Mouse (Mus musculus) limb, embryonic 14.5 days (tissue): ENCODE data around the gene Acot11. TPM values are rescaled to one million over a fixed set of nuclear protein-coding genes. Genes with fewer than 3 reads are reported as not detected.
"Not testable (repeated sequence)": the region's sequence is repeated elsewhere in the genome, so short reads cannot be mapped to it uniquely, and the experiment has no call there.

Experiments
- ATAC-seq: fragments of 200-750 bp; cut with Nextera tagmentation; 2 replicates; pipeline ENCODE4 v1.8.0; 2017; ENCODE audit warnings: low read depth, moderate number of reproducible peaks, moderate TSS enrichment; ENCODE audit not compliant: low FRiP score
- DNase-seq: peaks from one replicate; pipeline ENCODE4 v3.0.0-alpha.2; 2015; ENCODE audit warnings: low spot score
- H3K27ac ChIP-seq: fragments of 300-500 bp; sonication (generic); replicated peaks from 2 replicates; pipeline ENCODE4 v1.5.1; 2014; ENCODE audit warnings: low read depth, mild to moderate bottlenecking, low read length, moderate library complexity, mixed read lengths
- H3K27me3 ChIP-seq: fragments of 300-500 bp; sonication (generic); 2 replicates; pipeline ENCODE4 v1.6.1; 2014; ENCODE audit warnings: low read length, mixed read lengths; ENCODE audit not compliant: control insufficient read depth, insufficient read depth
- H3K36me3 ChIP-seq: fragments of 300-500 bp; sonication (generic); 2 replicates; pipeline ENCODE4 v1.6.1; 2014; ENCODE audit warnings: mild to moderate bottlenecking, low read length, moderate library complexity, mixed read lengths; ENCODE audit not compliant: control insufficient read depth, insufficient read depth
- H3K4me1 ChIP-seq: fragments of 300-500 bp; sonication (generic); 2 replicates; pipeline ENCODE4 v1.6.1; 2014; ENCODE audit warnings: antibody characterized with exemption, low read length, mixed read lengths; ENCODE audit not compliant: control insufficient read depth, insufficient read depth
- H3K4me2 ChIP-seq: fragments of 300-500 bp; sonication (generic); replicated peaks from 2 replicates; pipeline ENCODE4 v1.6.1; 2014; ENCODE audit warnings: low read depth, mild to moderate bottlenecking, low read length, moderate library complexity; ENCODE audit not compliant: severe bottlenecking
- H3K4me3 ChIP-seq: fragments of 300-500 bp; sonication (generic); replicated peaks from 2 replicates; pipeline ENCODE4 v1.5.1; 2014; ENCODE audit warnings: low read length
- H3K9ac ChIP-seq: fragments of 300-500 bp; sonication (generic); 2 replicates; pipeline ENCODE4 v1.6.1; 2014; ENCODE audit warnings: mild to moderate bottlenecking, low read depth, low read length, moderate library complexity; ENCODE audit not compliant: severe bottlenecking
- H3K9me3 ChIP-seq: fragments of 300-500 bp; sonication (generic); 2 replicates; pipeline ENCODE4 v1.6.1; 2016; ENCODE audit warnings: low read length; ENCODE audit not compliant: control insufficient read depth
- POLR2A ChIP-seq: fragments of 200-500 bp; IDR thresholded peaks from 2 replicates; pipeline ENCODE4 v1.8.0; 2012; ENCODE audit warnings: inconsistent platforms, mild to moderate bottlenecking, moderate library complexity, borderline replicate concordance; ENCODE audit not compliant: insufficient read depth, insufficient read length; ENCODE audit errors: extremely low read depth
- WGBS: fragments of 180-500 bp; shearing (Covaris S2); extraction: QIAGEN DNeasy Blood & Tissue Kit; methylation state at CpG from one replicate; pipeline ENCODE4 v1.1.7; 2014; 5-methylcytosine and 5-hydroxymethylcytosine counted together
- polyA plus RNA-seq, 2 experiments: library from polyadenylated mRNA; depleted of rRNA in 1 of 2; stranded (reverse) in 1 of 2; unstranded in 1 of 2; fragments of >200 nt; fragmentation: Nextera tagmentation in 1 of 2; extraction: Ambion mirVana in 1 of 2; gene quantifications; 2 replicates each; pipeline versions ENCODE4 v1.2.1 to v1.2.3; 2012 to 2014

The Acot11 gene
- polyA plus RNA-seq, 2 experiments, result 4.3 to 6.1 TPM

- Histone ChIP-seq H3K4me1 (no peaks in the 10 kb centered on the region), H3K27me3 (no peaks in the 10 kb centered on the region), H3K9me3 (no peaks in the 10 kb centered on the region), H3K4me3 (no peak overlapping the region), H3K4me2 (no peak overlapping the region), H3K36me3 (no peaks in the 10 kb centered on the region), H3K27ac (no peak overlapping the region), H3K9ac (no peak overlapping the region)
- no peak for DNase-seq
- 91% methylated on average over 6 of the region's 6 CpGs for WGBS
- no peak for TF ChIP-seq POLR2A
- no peak for ATAC-seq
Measured at GRCm38 (mm10) chr4:106751726-106752125, 53.1 kb downstream of the Acot11 start.

GRCm38 (mm10) chr4:106749699-106750098 is 55.1 kb downstream of the Acot11 start:
- DNase-seq (peak; percentile 69), ATAC-seq (peak; percentile 76)
- H3K4me3 ChIP-seq, result no peak overlapping the region; the same call in 1 of the 2 replicates
- H3K4me1 ChIP-seq, result no peaks in the 10 kb centered on the region
- peak overlapping the region; percentile 12; the same call in 1 of the 2 replicates for H3K9ac ChIP-seq
- H3K27ac ChIP-seq, result 0 out of 2 replicates have a peak overlapping the region, but pooled peaks have one; percentile 5
- under 1% methylated on average over 7 of the region's 7 CpGs for WGBS
- no peaks in the 10 kb centered on the region for H3K9me3 ChIP-seq
- H3K27me3 ChIP-seq, result no peaks in the 10 kb centered on the region
- no peak for TF ChIP-seq POLR2A
- H3K36me3 ChIP-seq, result no peaks in the 10 kb centered on the region
- peak overlapping the region; percentile 20 for H3K4me2 ChIP-seq

GRCm38 (mm10) chr4:106747001-106747580 is 57.7 kb downstream of the Acot11 start:
- ATAC-seq (no peak; the same call in 1 of the 2 replicates), DNase-seq (no peak)
- no peak for TF ChIP-seq POLR2A
- Histone ChIP-seq H3K4me3 (no peak overlapping the region), H3K4me2 (no peak overlapping the region), H3K27me3 (no peaks in the 10 kb centered on the region), H3K36me3 (no peaks in the 10 kb centered on the region), H3K4me1 (no peaks in the 10 kb centered on the region), H3K9me3 (no peaks in the 10 kb centered on the region), H3K27ac (no peak overlapping the region), H3K9ac (no peak overlapping the region)
- 71% methylated on average over 1 of the region's 1 CpGs for WGBS

- no peak overlapping the region for H3K9ac ChIP-seq
- DNase-seq (no peak), ATAC-seq (no peak)
- no peak overlapping the region for H3K4me3 ChIP-seq
- no peaks in the 10 kb centered on the region for H3K9me3 ChIP-seq
- no peak overlapping the region for H3K27ac ChIP-seq
- H3K36me3 ChIP-seq, result no peaks in the 10 kb centered on the region
- no peaks in the 10 kb centered on the region for H3K27me3 ChIP-seq
- TF ChIP-seq POLR2A, result no peak
- no peaks in the 10 kb centered on the region for H3K4me1 ChIP-seq
- H3K4me2 ChIP-seq, result no peak overlapping the region
- 84% methylated on average over 7 of the region's 7 CpGs for WGBS
Measured at GRCm38 (mm10) chr4:106745862-106746261, 58.9 kb downstream of the Acot11 start.

GRCm38 (mm10) chr4:106737904-106738303 is 66.9 kb downstream of the Acot11 start:
- H3K4me2 ChIP-seq, result no peak overlapping the region
- no peak overlapping the region for H3K9ac ChIP-seq
- ATAC-seq, result no peak
- no peaks in the 10 kb centered on the region for H3K4me1 ChIP-seq
- H3K36me3 ChIP-seq, result no peaks in the 10 kb centered on the region
- H3K27ac ChIP-seq, result no peak overlapping the region
- 63% methylated on average over 3 of the region's 3 CpGs for WGBS
- TF ChIP-seq POLR2A, result no peak
- H3K27me3 ChIP-seq, result no peaks in the 10 kb centered on the region
- no peak for DNase-seq
- H3K9me3 ChIP-seq, result no peaks in the 10 kb centered on the region
- H3K4me3 ChIP-seq, result no peak overlapping the region

GRCm38 (mm10) chr4:106736884-106737283 is 67.9 kb downstream of the Acot11 start:
- 25% methylated on average over 1 of the region's 1 CpGs for WGBS
- ATAC-seq, H3K9me3 ChIP-seq, H3K9ac ChIP-seq, H3K27me3 ChIP-seq, H3K4me3 ChIP-seq, H3K36me3 ChIP-seq, DNase-seq, H3K27ac ChIP-seq, H3K4me1 ChIP-seq, H3K4me2 ChIP-seq: not testable (repeated sequence)
